Mouse (Mus musculus): Measurements from ENCODE around the gene Nfix. TPM values are rescaled to one million over a fixed set of nuclear protein-coding genes. Genes with fewer than 3 reads are reported as not detected.

The Nfix gene
- polyA plus RNA-seq, 1 experiment from 2014 or later: 16.3 TPM

GRCm38 (mm10) chr8:84704356-84704755, 95.8 kb downstream of the Nfix start:
- H3K27ac ChIP-seq (replicated peaks in 1 of 2; ENCODE audit: control insufficient read depth in 1 of 2, insufficient read depth in 1 of 2, low read depth in 2 of 2, low read length in 2 of 2): peak overlapping the region in 1 of 2 experiments; percentile 85; a peak in 2 of 4 replicates
- peaks cover 57% of the 10 kb centered on the region for H3K27me3 ChIP-seq (ENCODE audit: control insufficient read depth, insufficient read depth, low read length)
- H3K4me1 ChIP-seq (ENCODE audit: control insufficient read depth in 2 of 2, insufficient read depth in 2 of 2, low read length in 2 of 2): peaks cover 16 to 51% of the 10 kb centered on the region in 2 experiments; a peak in 3 of 4 replicates
- H3K4me2 ChIP-seq (ENCODE audit: low read length): peak overlapping the region; percentile 65
- peak overlapping the region; percentile 18 to 42 for H3K4me3 ChIP-seq (ENCODE audit: control insufficient read depth in 1 of 2, insufficient read depth in 1 of 2, low read depth in 1 of 2, low read length in 2 of 2)
- WGBS: 4% methylated on average over 16 of the region's 16 CpGs
- peaks cover 8% of the 10 kb centered on the region; the same call in 1 of the 2 replicates for H3K36me3 ChIP-seq (ENCODE audit: control insufficient read depth, insufficient read depth, low read length)
- H3K9ac ChIP-seq (ENCODE audit: low read length): peak overlapping the region; percentile 72; the same call in 1 of the 2 replicates
- no peaks in the 10 kb centered on the region for H3K9me3 ChIP-seq (ENCODE audit: control insufficient read depth, low read length)
- ATAC-seq (ENCODE audit: insufficient number of reproducible peaks, insufficient read depth, low FRiP score, low read depth): no peak

- 11% methylated on average over 38 of the region's 38 CpGs for WGBS
- Histone ChIP-seq H3K9ac (ENCODE audit: low read length) (peak overlapping the region; percentile 72; the same call in 1 of the 2 replicates), H3K4me2 (ENCODE audit: low read length) (peak overlapping the region; percentile 65), H3K4me3 (ENCODE audit: control insufficient read depth in 1 of 2, insufficient read depth in 1 of 2, low read depth in 1 of 2, low read length in 2 of 2) (peak overlapping the region; percentile 18 to 42), H3K27ac (replicated peaks in 1 of 2; ENCODE audit: control insufficient read depth in 1 of 2, insufficient read depth in 1 of 2, low read depth in 2 of 2, low read length in 2 of 2) (peak overlapping the region in 1 of 2 experiments; percentile 85; a peak in 2 of 4 replicates), H3K27me3 (ENCODE audit: control insufficient read depth, insufficient read depth, low read length) (peaks cover 53% of the 10 kb centered on the region), H3K36me3 (ENCODE audit: control insufficient read depth, insufficient read depth, low read length) (peaks cover 14% of the 10 kb centered on the region), H3K4me1 (ENCODE audit: control insufficient read depth in 2 of 2, insufficient read depth in 2 of 2, low read length in 2 of 2) (peaks cover 14 to 48% of the 10 kb centered on the region in 2 experiments; a peak in 3 of 4 replicates), H3K9me3 (ENCODE audit: control insufficient read depth, low read length) (no peaks in the 10 kb centered on the region)
- no peak for ATAC-seq (ENCODE audit: insufficient number of reproducible peaks, insufficient read depth, low FRiP score, low read depth)
Observed at GRCm38 (mm10) chr8:84703466-84704249, 96.5 kb downstream of the Nfix start.

- ATAC-seq (ENCODE audit: insufficient number of reproducible peaks, insufficient read depth, low FRiP score, low read depth): no peak
- Histone ChIP-seq H3K4me1 (ENCODE audit: control insufficient read depth in 2 of 2, insufficient read depth in 2 of 2, low read length in 2 of 2) (peaks cover 12 to 45% of the 10 kb centered on the region in 2 experiments; a peak in 3 of 4 replicates), H3K4me3 (ENCODE audit: control insufficient read depth in 1 of 2, insufficient read depth in 1 of 2, low read depth in 1 of 2, low read length in 2 of 2) (peak overlapping the region; percentile 32 to 42), H3K27ac (replicated peaks in 1 of 2; ENCODE audit: control insufficient read depth in 1 of 2, insufficient read depth in 1 of 2, low read depth in 2 of 2, low read length in 2 of 2) (peak overlapping the region in 1 of 2 experiments; percentile 85; a peak in 2 of 4 replicates), H3K9ac (ENCODE audit: low read length) (peak overlapping the region; percentile 72), H3K27me3 (ENCODE audit: control insufficient read depth, insufficient read depth, low read length) (peaks cover 47% of the 10 kb centered on the region), H3K9me3 (ENCODE audit: control insufficient read depth, low read length) (no peaks in the 10 kb centered on the region), H3K36me3 (ENCODE audit: control insufficient read depth, insufficient read depth, low read length) (peaks cover 20% of the 10 kb centered on the region), H3K4me2 (ENCODE audit: low read length) (peak overlapping the region; percentile 65)
- 70% methylated on average over 6 of the region's 6 CpGs for WGBS
Observed at GRCm38 (mm10) chr8:84702963-84703465, 97.1 kb downstream of the Nfix start.

GRCm38 (mm10) chr8:84702561-84702960, 97.6 kb downstream of the Nfix start:
- WGBS: 66% methylated on average over 9 of the region's 9 CpGs
- peak overlapping the region; percentile 29 to 85; a peak in 3 of 4 replicates for H3K27ac ChIP-seq (replicated peaks in 1 of 2; ENCODE audit: control insufficient read depth in 1 of 2, insufficient read depth in 1 of 2, low read depth in 2 of 2, low read length in 2 of 2)
- H3K36me3 ChIP-seq (ENCODE audit: control insufficient read depth, insufficient read depth, low read length): peaks cover 21% of the 10 kb centered on the region
- peak overlapping the region; percentile 32 to 42 for H3K4me3 ChIP-seq (ENCODE audit: control insufficient read depth in 1 of 2, insufficient read depth in 1 of 2, low read depth in 1 of 2, low read length in 2 of 2)
- peak overlapping the region; percentile 65 for H3K4me2 ChIP-seq (ENCODE audit: low read length)
- H3K4me1 ChIP-seq (ENCODE audit: control insufficient read depth in 2 of 2, insufficient read depth in 2 of 2, low read length in 2 of 2): peaks cover 12 to 41% of the 10 kb centered on the region in 2 experiments; a peak in 3 of 4 replicates
- no peaks in the 10 kb centered on the region for H3K9me3 ChIP-seq (ENCODE audit: control insufficient read depth, low read length)
- ATAC-seq (ENCODE audit: insufficient number of reproducible peaks, insufficient read depth, low FRiP score, low read depth): no peak
- peak overlapping the region; percentile 72 for H3K9ac ChIP-seq (ENCODE audit: low read length)
- H3K27me3 ChIP-seq (ENCODE audit: control insufficient read depth, insufficient read depth, low read length): peaks cover 42% of the 10 kb centered on the region

GRCm38 (mm10) chr8:84700941-84701911, 98.9 kb downstream of the Nfix start, which contains the start of gene Lyl1:
TSS of gene Lyl1 (plus strand) at chr8:84701457.
- Histone ChIP-seq H3K9ac (ENCODE audit: low read length) (peak within 1 kb of the TSS; percentile 72), H3K4me2 (ENCODE audit: low read length) (peak within 1 kb of the TSS; percentile 65), H3K9me3 (ENCODE audit: control insufficient read depth, low read length) (no peaks in the 10 kb centered on the region), H3K36me3 (ENCODE audit: control insufficient read depth, insufficient read depth, low read length) (peaks cover 34% of the 10 kb centered on the region), H3K27ac (replicated peaks in 1 of 2; ENCODE audit: control insufficient read depth in 1 of 2, insufficient read depth in 1 of 2, low read depth in 2 of 2, low read length in 2 of 2) (peak within 1 kb of the TSS; percentile 69 to 85), H3K4me1 (ENCODE audit: control insufficient read depth in 2 of 2, insufficient read depth in 2 of 2, low read length in 2 of 2) (peaks cover 10 to 31% of the 10 kb centered on the region in 2 experiments; a peak in 3 of 4 replicates), H3K4me3 (ENCODE audit: control insufficient read depth in 1 of 2, insufficient read depth in 1 of 2, low read depth in 1 of 2, low read length in 2 of 2) (peak within 1 kb of the TSS; percentile 32 to 42), H3K27me3 (ENCODE audit: control insufficient read depth, insufficient read depth, low read length) (peaks cover 35% of the 10 kb centered on the region)
- peak; percentile 71 for ATAC-seq (ENCODE audit: insufficient number of reproducible peaks, insufficient read depth, low FRiP score, low read depth)
- WGBS: 6% methylated on average over 34 of the region's 34 CpGs

GRCm38 (mm10) chr8:84700526-84700925, 99.6 kb downstream of the Nfix start:
- no peaks in the 10 kb centered on the region for H3K9me3 ChIP-seq (ENCODE audit: control insufficient read depth, low read length)
- H3K27ac ChIP-seq (replicated peaks in 1 of 2; ENCODE audit: control insufficient read depth in 1 of 2, insufficient read depth in 1 of 2, low read depth in 2 of 2, low read length in 2 of 2): peak overlapping the region; percentile 63 to 85
- peaks cover 32% of the 10 kb centered on the region for H3K27me3 ChIP-seq (ENCODE audit: control insufficient read depth, insufficient read depth, low read length)
- 76% methylated on average over 5 of the region's 5 CpGs for WGBS
- peaks cover 41% of the 10 kb centered on the region for H3K36me3 ChIP-seq (ENCODE audit: control insufficient read depth, insufficient read depth, low read length)
- H3K4me2 ChIP-seq (ENCODE audit: low read length): 0 out of 2 replicates have a peak overlapping the region, but pooled peaks have one; percentile 32
- H3K4me1 ChIP-seq (ENCODE audit: control insufficient read depth in 2 of 2, insufficient read depth in 2 of 2, low read length in 2 of 2): peaks cover 10 to 31% of the 10 kb centered on the region in 2 experiments; a peak in 3 of 4 replicates
- ATAC-seq (ENCODE audit: insufficient number of reproducible peaks, insufficient read depth, low FRiP score, low read depth): no peak
- H3K4me3 ChIP-seq (ENCODE audit: control insufficient read depth in 1 of 2, insufficient read depth in 1 of 2, low read depth in 1 of 2, low read length in 2 of 2): no peak overlapping the region
- H3K9ac ChIP-seq (ENCODE audit: low read length): no peak overlapping the region
